Mouse (Mus musculus) embryonic facial prominence, embryonic 11.5 days (tissue): ENCODE results near the gene Mecom. TPM values are rescaled to one million over a fixed set of nuclear protein-coding genes. Genes with fewer than 3 reads are reported as not detected.

ENCODE experiments used
- ATAC-seq: fragments of 200-750 bp; cut with Nextera tagmentation; replicated peaks from 2 replicates; pipeline ENCODE4 v1.8.0; 2017; ENCODE audit warnings: low read depth; ENCODE audit not compliant: insufficient number of reproducible peaks, low FRiP score, low TSS enrichment
- DNase-seq: peaks from one replicate; pipeline ENCODE4 v3.0.0-alpha.2; 2015; ENCODE audit warnings: low spot score
- H3K27ac ChIP-seq: fragments of 300-500 bp; sonication (generic); replicated peaks from 2 replicates; pipeline ENCODE4 v1.5.1; 2014; ENCODE audit warnings: mild to moderate bottlenecking, low read depth, low read length, control low read depth
- H3K27me3 ChIP-seq: fragments of 300-500 bp; sonication (generic); 2 replicates; pipeline ENCODE4 v1.6.1; 2014; ENCODE audit warnings: mild to moderate bottlenecking, low read length, moderate library complexity, mixed read lengths; ENCODE audit not compliant: control insufficient read depth, insufficient read depth
- H3K36me3 ChIP-seq: fragments of 300-500 bp; sonication (generic); replicated peaks from 2 replicates; pipeline ENCODE4 v1.6.1; 2014; ENCODE audit warnings: low read depth, mild to moderate bottlenecking, low read length, moderate library complexity, mixed read lengths; ENCODE audit not compliant: control insufficient read depth, insufficient read depth
- H3K4me1 ChIP-seq: fragments of 300-500 bp; sonication (generic); 2 replicates; pipeline ENCODE4 v1.6.1; 2014; ENCODE audit warnings: low read length, mixed read lengths; ENCODE audit not compliant: control insufficient read depth, insufficient read depth
- H3K4me2 ChIP-seq: fragments of 300-500 bp; sonication (generic); 2 replicates; pipeline ENCODE4 v1.6.1; 2014; ENCODE audit warnings: low read depth, mild to moderate bottlenecking, control low read depth, low read length, moderate library complexity
- H3K4me3 ChIP-seq: fragments of 300-500 bp; sonication (generic); 2 replicates; pipeline ENCODE4 v1.5.1; 2014; ENCODE audit warnings: low read depth, low read length, control low read depth
- H3K9ac ChIP-seq: fragments of 300-500 bp; sonication (generic); replicated peaks from 2 replicates; pipeline ENCODE4 v1.6.1; 2014; ENCODE audit warnings: mild to moderate bottlenecking, control low read depth, low read length
- H3K9me3 ChIP-seq: fragments of 300-500 bp; sonication (generic); replicated peaks from 2 replicates; pipeline ENCODE4 v1.6.1; 2016; ENCODE audit warnings: mild to moderate bottlenecking, low read length, inconsistent platforms, mixed read lengths; ENCODE audit not compliant: control insufficient read depth
- WGBS: fragments of 180-500 bp; shearing (Covaris S2); extraction: QIAGEN DNeasy Blood & Tissue Kit; methylation state at CpG from one replicate; pipeline ENCODE4 v1.1.7; 2014; 5-methylcytosine and 5-hydroxymethylcytosine counted together
- polyA plus RNA-seq: library from polyadenylated mRNA; unstranded; fragments of >200 nt; fragmentation: Nextera tagmentation; extraction: Ambion mirVana; gene quantifications from 2 replicates; pipeline ENCODE4 v1.2.1, GENCODE M21; 2014

The Mecom gene
- polyA plus RNA-seq, 1 experiment from 2014 or later, result 48.4 TPM

GRCm38 (mm10) chr3:30011712-30012111 is 536.1 kb downstream of the Mecom start:
- Histone ChIP-seq H3K9ac (peak overlapping the region; percentile 81), H3K36me3 (no peaks in the 10 kb centered on the region), H3K27me3 (no peaks in the 10 kb centered on the region), H3K9me3 (no peaks in the 10 kb centered on the region), H3K27ac (peak overlapping the region; percentile 84; the same call in 1 of the 2 replicates), H3K4me3 (peak overlapping the region; percentile 64), H3K4me1 (no peaks in the 10 kb centered on the region; the same call in 1 of the 2 replicates), H3K4me2 (peak overlapping the region; percentile 87)
- WGBS, result 7% methylated on average over 6 of the region's 6 CpGs
- DNase-seq (no peak), ATAC-seq (no peak)

DNA sequence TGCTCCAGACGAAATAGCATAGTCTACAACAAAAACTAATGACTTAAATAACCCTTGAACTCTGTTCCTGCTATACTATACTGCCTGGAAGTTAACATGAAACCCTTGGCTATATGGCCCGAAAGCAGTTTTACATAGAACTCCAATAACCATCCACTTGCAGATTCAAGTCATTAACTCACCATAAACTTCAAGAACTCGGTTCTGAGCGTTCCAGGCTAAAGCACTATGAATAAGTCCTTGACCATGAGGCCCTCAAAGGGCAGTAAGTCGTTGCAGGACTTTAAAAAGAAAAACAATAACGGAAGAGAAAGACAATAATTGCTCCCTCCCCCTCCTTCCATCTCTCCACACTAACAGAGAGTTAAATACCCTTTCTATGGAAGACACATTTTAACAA is 536.9 kb downstream of the Mecom start:
- no peaks in the 10 kb centered on the region for H3K27me3 ChIP-seq
- no peaks in the 10 kb centered on the region for H3K36me3 ChIP-seq
- no peak for ATAC-seq
- 19% methylated on average over 6 of the region's 6 CpGs for WGBS
- H3K9me3 ChIP-seq, result no peaks in the 10 kb centered on the region
- DNase-seq, result no peak
- H3K9ac ChIP-seq, result peak overlapping the region; percentile 81
- no peaks in the 10 kb centered on the region; the same call in 1 of the 2 replicates for H3K4me1 ChIP-seq
- 0 out of 2 replicates have a peak overlapping the region, but pooled peaks have one; percentile 9 for H3K27ac ChIP-seq
- H3K4me2 ChIP-seq, result peak overlapping the region; percentile 36
- H3K4me3 ChIP-seq, result peak overlapping the region; percentile 64

DNA sequence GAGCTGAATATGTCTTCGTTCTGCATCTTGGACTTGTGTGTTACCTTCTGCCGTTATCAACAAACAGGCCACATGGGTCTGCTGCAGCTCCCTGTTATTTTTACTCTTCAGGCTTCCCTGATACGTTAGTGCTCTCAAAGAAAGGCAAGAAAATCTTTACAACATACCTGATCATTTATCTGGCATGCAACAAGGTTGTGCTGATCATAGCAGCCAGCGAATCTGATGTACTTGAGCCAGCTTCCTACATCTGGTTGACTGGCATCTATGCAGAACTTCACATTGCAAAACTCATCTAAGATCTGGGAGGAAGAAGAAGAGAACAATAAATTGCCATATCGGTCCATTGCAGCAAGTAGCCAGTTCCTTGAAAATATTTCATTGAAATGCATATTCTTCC is 538.2 kb downstream of the Mecom start:
- Histone ChIP-seq H3K27ac (no peak overlapping the region), H3K36me3 (no peaks in the 10 kb centered on the region), H3K4me3 (peak overlapping the region; percentile 10), H3K9ac (peak overlapping the region; percentile 25; the same call in 1 of the 2 replicates), H3K4me1 (no peaks in the 10 kb centered on the region; the same call in 1 of the 2 replicates), H3K9me3 (no peaks in the 10 kb centered on the region), H3K27me3 (no peaks in the 10 kb centered on the region), H3K4me2 (no peak overlapping the region)
- ATAC-seq (no peak), DNase-seq (no peak)
- 62% methylated on average over 5 of the region's 5 CpGs for WGBS

- Histone ChIP-seq H3K9me3 (no peaks in the 10 kb centered on the region), H3K4me2 (no peak overlapping the region), H3K36me3 (no peaks in the 10 kb centered on the region), H3K27ac (no peak overlapping the region), H3K4me3 (no peak overlapping the region), H3K4me1 (no peaks in the 10 kb centered on the region), H3K27me3 (no peaks in the 10 kb centered on the region), H3K9ac (no peak overlapping the region)
- DNase-seq, result no peak
- WGBS, result 57% methylated on average over 8 of the region's 8 CpGs
- ATAC-seq, result no peak
Measured at GRCm38 (mm10) chr3:30004888-30005405, 542.9 kb downstream of the Mecom start.

GRCm38 (mm10) chr3:30000260-30000659 is 547.5 kb downstream of the Mecom start:
- Histone ChIP-seq H3K4me1 (no peaks in the 10 kb centered on the region), H3K27me3 (no peaks in the 10 kb centered on the region), H3K4me2 (no peak overlapping the region), H3K9me3 (no peaks in the 10 kb centered on the region), H3K9ac (no peak overlapping the region), H3K36me3 (no peaks in the 10 kb centered on the region; the same call in 1 of the 2 replicates), H3K4me3 (no peak overlapping the region), H3K27ac (no peak overlapping the region)
- 81% methylated on average over 7 of the region's 7 CpGs for WGBS
- no peak for ATAC-seq
- DNase-seq, result no peak

GRCm38 (mm10) chr3:29999035-29999434 is 548.8 kb downstream of the Mecom start:
- 48% methylated on average over 1 of the region's 1 CpGs for WGBS
- H3K4me2 ChIP-seq, result no peak overlapping the region

GRCm38 (mm10) chr3:29997068-29997467 is 550.7 kb downstream of the Mecom start:
- Histone ChIP-seq H3K4me3 (no peak overlapping the region), H3K4me1 (no peaks in the 10 kb centered on the region), H3K27me3 (no peaks in the 10 kb centered on the region), H3K9ac (no peak overlapping the region), H3K9me3 (no peaks in the 10 kb centered on the region), H3K4me2 (no peak overlapping the region), H3K36me3 (no peaks in the 10 kb centered on the region; the same call in 1 of the 2 replicates), H3K27ac (no peak overlapping the region)
- no peak for DNase-seq
- WGBS, result 84% methylated on average over 7 of the region's 7 CpGs
- no peak for ATAC-seq

More at GRCm38 (mm10) chr3:29999035-29999434, 548.8 kb downstream of the Mecom start:
- H3K4me3 ChIP-seq, result no peak overlapping the region
- H3K4me1 ChIP-seq, result no peaks in the 10 kb centered on the region
- ATAC-seq (no peak), DNase-seq (peak; percentile 44)
- H3K27me3 ChIP-seq, result no peaks in the 10 kb centered on the region
- no peak overlapping the region for H3K9ac ChIP-seq
- H3K36me3 ChIP-seq, result no peaks in the 10 kb centered on the region; the same call in 1 of the 2 replicates
- H3K27ac ChIP-seq, result no peak overlapping the region
- no peaks in the 10 kb centered on the region for H3K9me3 ChIP-seq

DNA sequence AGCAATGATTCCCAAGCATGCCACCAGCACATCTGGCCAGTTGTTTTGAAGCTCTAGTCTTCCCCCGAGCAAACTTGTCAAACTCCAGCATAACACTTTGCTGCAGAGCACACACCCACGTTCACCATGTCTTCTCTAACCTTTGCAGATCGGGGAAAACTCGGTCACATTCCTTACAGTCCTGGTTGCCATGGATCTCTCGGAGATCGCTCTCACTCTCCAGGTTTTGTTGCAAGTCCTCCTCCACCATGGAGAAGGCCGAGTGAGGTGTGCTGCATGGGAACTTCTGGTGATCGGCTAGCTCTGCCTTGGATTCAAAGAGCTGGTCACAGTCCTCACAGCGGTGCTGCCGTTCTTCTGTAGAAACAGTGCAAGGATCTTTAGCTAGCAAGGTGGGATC is 554.5 kb downstream of the Mecom start:
- no peaks in the 10 kb centered on the region for H3K4me1 ChIP-seq
- H3K4me3 ChIP-seq, result no peak overlapping the region
- ATAC-seq, result no peak
- H3K36me3 ChIP-seq, result no peaks in the 10 kb centered on the region; the same call in 1 of the 2 replicates
- no peak overlapping the region for H3K27ac ChIP-seq
- H3K9ac ChIP-seq, result no peak overlapping the region
- no peaks in the 10 kb centered on the region for H3K27me3 ChIP-seq
- 69% methylated on average over 10 of the region's 10 CpGs for WGBS
- H3K9me3 ChIP-seq, result no peaks in the 10 kb centered on the region
- no peak for DNase-seq
- H3K4me2 ChIP-seq, result no peak overlapping the region
